Mouse (Mus musculus) stomach, embryonic 15.5 days (tissue): ENCODE measurements around the gene Clptm1l. TPM values are rescaled to one million over a fixed set of nuclear protein-coding genes. Genes with fewer than 3 reads are reported as not detected.

Source experiments
- polyA plus RNA-seq: library from polyadenylated mRNA; unstranded; fragments of >200 nt; fragmentation: Nextera tagmentation; extraction: Ambion mirVana; gene quantifications from 2 replicates; pipeline ENCODE4 v1.2.1, GENCODE M21; 2015

Gene Clptm1l
- polyA plus RNA-seq, 1 experiment from 2014 or later = 148 TPM

Other genes starting within 250 kb of the Clptm1l start
- gene Lpcat1, start 136.8 kb upstream of the Clptm1l start, polyA plus RNA-seq = 26.8 and 33.6 TPM in 2 replicates
- gene Slc6a3, start 67.3 kb upstream of the Clptm1l start, polyA plus RNA-seq = 0.08 and 0.12 TPM in 2 replicates
- gene Tert, start 22.9 kb downstream of the Clptm1l start, polyA plus RNA-seq = 3.7 and 6.6 TPM in 2 replicates
- not detected in 2 replicates for gene Slc6a18, start 74.0 kb downstream of the Clptm1l start, polyA plus RNA-seq
- gene Slc6a19, start 100.9 kb downstream of the Clptm1l start, polyA plus RNA-seq = 1.7 and 1.9 TPM in 2 replicates
- gene Slc12a7, start 129.1 kb downstream of the Clptm1l start, polyA plus RNA-seq = 17.5 and 19.4 TPM in 2 replicates
- 4.1 and 4.2 TPM in 2 replicates for gene Nkd2, start 243.6 kb downstream of the Clptm1l start, polyA plus RNA-seq